Mouse (Mus musculus) small intestine, adult 2 months (tissue): ENCODE data around the gene Exoc3l4. TPM values are rescaled to one million over a fixed set of nuclear protein-coding genes. Genes with fewer than 3 reads are reported as not detected.

ENCODE experiments used
- H3K27ac ChIP-seq: fragments of 200-500 bp; 2 replicates; pipeline ENCODE4 v1.5.1; 2012; ENCODE audit warnings: low read depth, low read length, control low read depth, inconsistent platforms; ENCODE audit not compliant: insufficient read depth
- H3K27me3 ChIP-seq: fragments of 200-500 bp; 2 replicates; pipeline ENCODE4 v1.6.1; 2012; ENCODE audit warnings: mild to moderate bottlenecking, moderate library complexity, low read length, inconsistent platforms; ENCODE audit not compliant: control insufficient read depth, insufficient read depth
- H3K36me3 ChIP-seq: fragments of 200-500 bp; 2 replicates; pipeline ENCODE4 v1.6.1; 2012; ENCODE audit warnings: mild to moderate bottlenecking, low read length, control low read depth, inconsistent platforms; ENCODE audit not compliant: control insufficient read depth, insufficient read depth
- H3K4me1 ChIP-seq: fragments of 200-500 bp; 2 replicates; pipeline ENCODE4 v1.6.1; 2012; ENCODE audit warnings: low read length, inconsistent platforms, mixed read lengths; ENCODE audit not compliant: control insufficient read depth, insufficient read depth, insufficient read length
- H3K4me3 ChIP-seq: fragments of 200-500 bp; 2 replicates; pipeline ENCODE4 v1.5.1; 2012; ENCODE audit warnings: low read depth, mild to moderate bottlenecking, control low read depth, inconsistent platforms, low read length, moderate library complexity
- CTCF ChIP-seq: fragments of 200-500 bp; IDR thresholded peaks from 2 replicates; pipeline ENCODE4 v1.5.1; 2012; ENCODE audit warnings: low read depth, mild to moderate bottlenecking, control low read depth, inconsistent platforms, low read length, moderate library complexity, mixed read lengths; ENCODE audit not compliant: insufficient replicate concordance, insufficient read length; ENCODE audit errors: extremely low read depth
- POLR2A ChIP-seq: fragments of 200-500 bp; IDR thresholded peaks from 2 replicates; pipeline ENCODE4 v1.6.1; 2012; ENCODE audit warnings: low read depth, mild to moderate bottlenecking, control low read depth, inconsistent platforms, low read length, moderate library complexity
- WGBS: fragments of 180-500 bp; shearing (Covaris S2); methylation state at CpG from one replicate; pipeline ENCODE4 v1.1.7; 2018; 5-methylcytosine and 5-hydroxymethylcytosine counted together
- polyA plus RNA-seq: library from polyadenylated mRNA; depleted of rRNA; stranded (reverse); fragments of >200 nt; gene quantifications from 2 replicates; pipeline ENCODE4 v1.2.3, GENCODE M21; 2012

Exoc3l4 gene
- polyA plus RNA-seq, 1 experiment, result 552 TPM

GRCm38 (mm10) chr12:111428961-111429911, 12.4 kb downstream of the Exoc3l4 start:
- peak; percentile 9; the same call in 1 of the 2 replicates for TF ChIP-seq CTCF
- 0 out of 2 replicates have a peak, but pooled peaks have one; percentile 15 for TF ChIP-seq POLR2A
- 1% methylated on average over 40 of the region's 40 CpGs for WGBS
- Histone ChIP-seq H3K27ac (peak overlapping the region; percentile 91), H3K4me3 (peak overlapping the region; percentile 60), H3K27me3 (no peaks in the 10 kb centered on the region), H3K4me1 (peaks cover 54% of the 10 kb centered on the region), H3K36me3 (peaks cover 33% of the 10 kb centered on the region)

- no peaks in the 10 kb centered on the region for H3K27me3 ChIP-seq
- peaks cover 57% of the 10 kb centered on the region for H3K4me1 ChIP-seq
- H3K27ac ChIP-seq, result peak overlapping the region; percentile 91
- TF ChIP-seq POLR2A (no peak), CTCF (no peak)
- peaks cover 26% of the 10 kb centered on the region for H3K36me3 ChIP-seq
- WGBS, result 52% methylated on average over 27 of the region's 27 CpGs
- peak overlapping the region; percentile 60 for H3K4me3 ChIP-seq
Observed at GRCm38 (mm10) chr12:111430049-111430867, 13.4 kb downstream of the Exoc3l4 start.

- TF ChIP-seq POLR2A (no peak), CTCF (no peak)
- Histone ChIP-seq H3K27ac (peak overlapping the region; percentile 14), H3K27me3 (no peaks in the 10 kb centered on the region), H3K36me3 (peaks cover 26% of the 10 kb centered on the region), H3K4me3 (no peak overlapping the region), H3K4me1 (peaks cover 52% of the 10 kb centered on the region)
- 56% methylated on average over 14 of the region's 14 CpGs for WGBS
Observed at GRCm38 (mm10) chr12:111430868-111431817, 14.3 kb downstream of the Exoc3l4 start.

GRCm38 (mm10) chr12:111432097-111432496, 15.3 kb downstream of the Exoc3l4 start:
- Histone ChIP-seq H3K27me3 (no peaks in the 10 kb centered on the region), H3K4me3 (no peak overlapping the region), H3K27ac (peak overlapping the region; percentile 38), H3K4me1 (peaks cover 59% of the 10 kb centered on the region), H3K36me3 (peaks cover 22% of the 10 kb centered on the region)
- 23% methylated on average over 4 of the region's 4 CpGs for WGBS
- TF ChIP-seq CTCF (no peak), POLR2A (no peak)

- Histone ChIP-seq H3K4me3 (no peak overlapping the region), H3K36me3 (peaks cover 17% of the 10 kb centered on the region), H3K27me3 (no peaks in the 10 kb centered on the region), H3K4me1 (peaks cover 62% of the 10 kb centered on the region), H3K27ac (peak overlapping the region; percentile 38)
- 76% methylated on average over 4 of the region's 5 CpGs for WGBS
- TF ChIP-seq CTCF, result no peak
Observed at GRCm38 (mm10) chr12:111432751-111433331, 16.0 kb downstream of the Exoc3l4 start.

- TF ChIP-seq CTCF, result no peak
- TF ChIP-seq POLR2A, result no peak
- H3K27ac ChIP-seq, result peak overlapping the region; percentile 41
- no peak overlapping the region for H3K4me3 ChIP-seq
- peaks cover 11% of the 10 kb centered on the region for H3K36me3 ChIP-seq
- no peaks in the 10 kb centered on the region for H3K27me3 ChIP-seq
- H3K4me1 ChIP-seq, result peaks cover 59% of the 10 kb centered on the region
- WGBS, result 42% methylated on average over 7 of the region's 7 CpGs
Observed at GRCm38 (mm10) chr12:111434164-111434744, 17.4 kb downstream of the Exoc3l4 start.
